Mouse (Mus musculus): ENCODE data around the gene Itpk1. TPM values are rescaled to one million over a fixed set of nuclear protein-coding genes. Genes with fewer than 3 reads are reported as not detected.
A peak's percentile ranks its signal among the peaks of the same experiment; 100 is the strongest.

The Itpk1 gene
- polyA plus RNA-seq, 1 experiment = 4.5 TPM

GRCm38 (mm10) chr12:102570111-102570510 is 134.6 kb downstream of the Itpk1 start:
- TF ChIP-seq USF1 (IDR thresholded peaks at IDR 0.05; ENCODE audit: low read depth) = no peak
- no peak for TF ChIP-seq CEBPB (IDR thresholded peaks at IDR 0.05; ENCODE audit: low read depth)
- TF ChIP-seq MYOD1 (IDR thresholded peaks at IDR 0.05; ENCODE audit: control insufficient read depth, insufficient read length, low read depth) = no peak
- no peak for TF ChIP-seq CTCF (IDR thresholded peaks at IDR 0.05; ENCODE audit: control insufficient read depth, insufficient read depth, insufficient read length)
- no peak for TF ChIP-seq MYOG (IDR thresholded peaks at IDR 0.05; ENCODE audit: control insufficient read depth, extremely low read depth, insufficient read length)
- no peak for TF ChIP-seq MAX (IDR thresholded peaks at IDR 0.05)
- TF ChIP-seq FOSL1 (IDR thresholded peaks at IDR 0.05; ENCODE audit: insufficient read depth, low read length, poor library complexity, severe bottlenecking) = no peak
- H3K4me3 ChIP-seq (ENCODE audit: insufficient read depth, poor library complexity, severe bottlenecking) = no peak overlapping the region
- H3K79me3 ChIP-seq (ENCODE audit: low read depth) = no peaks in the 10 kb centered on the region
- H3ac ChIP-seq (ENCODE audit: control insufficient read depth, insufficient read length, low read depth) = no peak overlapping the region
- H3K79me2 ChIP-seq (ENCODE audit: control insufficient read depth, insufficient read depth) = no peaks in the 10 kb centered on the region
- H3K36me3 ChIP-seq (ENCODE audit: control insufficient read depth, insufficient read depth) = no peaks in the 10 kb centered on the region
- H3K27me3 ChIP-seq (ENCODE audit: control insufficient read depth, insufficient read depth, insufficient read length) = no peaks in the 10 kb centered on the region

DNA sequence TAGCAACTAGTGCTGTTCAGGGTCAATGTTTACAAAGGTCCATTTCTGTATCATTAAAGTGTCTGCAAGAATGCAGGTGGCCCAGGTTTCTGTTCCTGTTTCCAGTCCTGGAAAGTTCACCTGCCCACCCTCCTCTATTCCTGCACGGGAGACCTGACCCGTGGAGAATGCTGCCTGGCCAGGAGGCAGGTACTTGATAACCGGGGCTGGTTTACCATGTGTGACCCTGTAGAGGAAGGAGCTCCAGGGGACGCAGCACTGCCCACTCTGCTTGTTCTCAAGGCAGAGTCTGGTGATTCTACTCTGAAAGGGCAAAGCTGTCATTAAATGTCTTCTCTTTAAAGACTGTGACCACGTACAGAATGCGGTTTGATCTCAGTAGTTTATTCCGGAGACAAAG is 136.5 kb downstream of the Itpk1 start:
- Histone ChIP-seq H3K4me3 (ENCODE audit: insufficient read depth, poor library complexity, severe bottlenecking) (no peak overlapping the region), H3ac (ENCODE audit: control insufficient read depth, insufficient read length, low read depth) (no peak overlapping the region), H3K27me3 (ENCODE audit: control insufficient read depth, insufficient read depth, insufficient read length) (peaks cover 4% of the 10 kb centered on the region), H3K36me3 (ENCODE audit: control insufficient read depth, insufficient read depth) (no peaks in the 10 kb centered on the region), H3K79me3 (ENCODE audit: low read depth) (no peaks in the 10 kb centered on the region), H3K79me2 (ENCODE audit: control insufficient read depth, insufficient read depth) (no peaks in the 10 kb centered on the region)
- TF ChIP-seq MYOG (IDR thresholded peaks at IDR 0.05; ENCODE audit: control insufficient read depth, extremely low read depth, insufficient read length) (no peak), CEBPB (IDR thresholded peaks at IDR 0.05; ENCODE audit: low read depth) (no peak), MYOD1 (IDR thresholded peaks at IDR 0.05; ENCODE audit: control insufficient read depth, insufficient read length, low read depth) (no peak), FOSL1 (IDR thresholded peaks at IDR 0.05; ENCODE audit: insufficient read depth, low read length, poor library complexity, severe bottlenecking) (no peak), USF1 (IDR thresholded peaks at IDR 0.05; ENCODE audit: low read depth) (no peak), MAX (IDR thresholded peaks at IDR 0.05) (no peak), CTCF (IDR thresholded peaks at IDR 0.05; ENCODE audit: control insufficient read depth, insufficient read depth, insufficient read length) (no peak)

DNA sequence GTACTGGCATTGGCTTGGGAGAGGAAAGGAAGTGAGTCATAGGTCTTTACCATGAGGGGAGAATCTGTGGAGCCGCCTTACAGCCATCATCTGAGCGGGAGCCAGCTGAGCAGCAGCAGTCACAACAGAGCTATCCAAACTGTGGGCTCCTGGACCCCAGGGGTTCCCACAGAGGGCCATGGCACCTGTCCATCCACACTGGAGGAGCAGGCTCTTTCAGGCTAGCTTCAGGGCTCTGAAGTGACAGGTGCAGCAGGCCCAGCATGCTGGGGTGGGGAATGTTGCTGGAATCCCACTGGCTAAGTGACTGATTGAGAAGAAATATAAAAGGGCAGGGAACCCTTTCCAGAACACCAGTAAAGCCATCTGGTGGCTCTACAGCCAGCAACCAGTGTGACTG is 137.8 kb downstream of the Itpk1 start:
- H3K79me3 ChIP-seq (ENCODE audit: low read depth) = no peaks in the 10 kb centered on the region
- H3K27me3 ChIP-seq (ENCODE audit: control insufficient read depth, insufficient read depth, insufficient read length) = peaks cover 15% of the 10 kb centered on the region
- H3K79me2 ChIP-seq (ENCODE audit: control insufficient read depth, insufficient read depth) = no peaks in the 10 kb centered on the region
- H3K36me3 ChIP-seq (ENCODE audit: control insufficient read depth, insufficient read depth) = no peaks in the 10 kb centered on the region
- no peak overlapping the region for H3K4me3 ChIP-seq (ENCODE audit: insufficient read depth, poor library complexity, severe bottlenecking)
- TF ChIP-seq MYOD1 (IDR thresholded peaks at IDR 0.05; ENCODE audit: control insufficient read depth, insufficient read length, low read depth) (peak; percentile 22), MYOG (IDR thresholded peaks at IDR 0.05; ENCODE audit: control insufficient read depth, extremely low read depth, insufficient read length) (no peak), MAX (IDR thresholded peaks at IDR 0.05) (no peak)
- no peak overlapping the region for H3ac ChIP-seq (ENCODE audit: control insufficient read depth, insufficient read length, low read depth)

DNA sequence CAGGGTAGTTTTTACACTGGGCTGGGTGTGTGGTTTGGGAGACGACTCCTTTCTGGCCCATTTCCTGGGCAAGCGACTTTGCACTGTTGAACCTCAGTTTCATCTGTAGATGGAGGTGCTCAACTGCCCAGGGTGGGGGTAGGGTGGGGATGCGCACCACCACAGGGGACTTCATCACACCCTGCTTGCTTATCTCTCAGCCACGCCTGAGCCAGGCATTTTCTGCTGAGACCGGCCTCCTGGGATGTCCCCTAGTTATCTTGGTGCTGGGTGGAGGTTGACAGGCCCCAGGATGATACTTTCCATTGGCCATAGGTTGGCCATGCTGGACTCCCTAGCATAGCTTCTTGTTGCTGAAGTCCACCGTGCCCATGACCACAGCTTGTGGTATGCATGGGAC is 139.6 kb downstream of the Itpk1 start:
- H3K79me3 ChIP-seq (ENCODE audit: low read depth) = no peaks in the 10 kb centered on the region
- no peak overlapping the region for H3K4me3 ChIP-seq (ENCODE audit: insufficient read depth, poor library complexity, severe bottlenecking)
- no peaks in the 10 kb centered on the region for H3K79me2 ChIP-seq (ENCODE audit: control insufficient read depth, insufficient read depth)
- TF ChIP-seq CTCF (IDR thresholded peaks at IDR 0.05; ENCODE audit: control insufficient read depth, insufficient read depth, insufficient read length) (no peak), CEBPB (IDR thresholded peaks at IDR 0.05; ENCODE audit: low read depth) (no peak), MYOG (IDR thresholded peaks at IDR 0.05; ENCODE audit: control insufficient read depth, extremely low read depth, insufficient read length) (no peak), MYOD1 (IDR thresholded peaks at IDR 0.05; ENCODE audit: control insufficient read depth, insufficient read length, low read depth) (no peak), MAX (IDR thresholded peaks at IDR 0.05) (no peak), FOSL1 (IDR thresholded peaks at IDR 0.05; ENCODE audit: insufficient read depth, low read length, poor library complexity, severe bottlenecking) (no peak), USF1 (IDR thresholded peaks at IDR 0.05; ENCODE audit: low read depth) (no peak)
- no peak overlapping the region for H3ac ChIP-seq (ENCODE audit: control insufficient read depth, insufficient read length, low read depth)
- peaks cover 27% of the 10 kb centered on the region for H3K27me3 ChIP-seq (ENCODE audit: control insufficient read depth, insufficient read depth, insufficient read length)
- H3K36me3 ChIP-seq (ENCODE audit: control insufficient read depth, insufficient read depth) = no peaks in the 10 kb centered on the region

DNA sequence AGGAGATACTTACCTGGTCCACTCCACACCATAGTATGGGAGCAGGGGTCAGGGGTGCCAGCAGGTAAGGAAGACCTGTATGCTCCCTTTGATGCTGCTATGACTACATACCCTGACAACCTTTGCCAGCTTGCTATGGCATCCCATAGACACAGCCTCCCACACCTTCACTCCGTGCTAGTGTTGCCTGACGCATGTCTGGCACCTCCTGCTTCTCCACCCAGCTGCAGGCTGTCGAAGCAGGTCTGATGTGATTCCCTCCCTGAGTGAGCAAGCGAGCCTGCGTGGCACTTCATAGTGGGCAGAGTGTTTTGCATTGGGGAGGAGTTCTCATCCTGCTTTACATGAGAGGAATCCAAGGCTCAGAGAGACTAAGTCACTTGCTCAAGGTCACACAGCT is 147.4 kb downstream of the Itpk1 start:
- H3K27me3 ChIP-seq (ENCODE audit: control insufficient read depth, insufficient read depth, insufficient read length) = peaks cover 60% of the 10 kb centered on the region
- H3K36me3 ChIP-seq (ENCODE audit: control insufficient read depth, insufficient read depth) = no peaks in the 10 kb centered on the region
- TF ChIP-seq MAX (IDR thresholded peaks at IDR 0.05) (no peak), FOSL1 (IDR thresholded peaks at IDR 0.05; ENCODE audit: insufficient read depth, low read length, poor library complexity, severe bottlenecking) (no peak), CTCF (IDR thresholded peaks at IDR 0.05; ENCODE audit: control insufficient read depth, insufficient read depth, insufficient read length) (no peak), USF1 (IDR thresholded peaks at IDR 0.05; ENCODE audit: low read depth) (no peak), MYOG (IDR thresholded peaks at IDR 0.05; ENCODE audit: control insufficient read depth, extremely low read depth, insufficient read length) (no peak), CEBPB (IDR thresholded peaks at IDR 0.05; ENCODE audit: low read depth) (no peak), MYOD1 (IDR thresholded peaks at IDR 0.05; ENCODE audit: control insufficient read depth, insufficient read length, low read depth) (no peak)
- no peak overlapping the region for H3K4me3 ChIP-seq (ENCODE audit: insufficient read depth, poor library complexity, severe bottlenecking)
- H3ac ChIP-seq (ENCODE audit: control insufficient read depth, insufficient read length, low read depth) = no peak overlapping the region
- H3K79me2 ChIP-seq (ENCODE audit: control insufficient read depth, insufficient read depth) = no peaks in the 10 kb centered on the region
- no peaks in the 10 kb centered on the region for H3K79me3 ChIP-seq (ENCODE audit: low read depth)

DNA sequence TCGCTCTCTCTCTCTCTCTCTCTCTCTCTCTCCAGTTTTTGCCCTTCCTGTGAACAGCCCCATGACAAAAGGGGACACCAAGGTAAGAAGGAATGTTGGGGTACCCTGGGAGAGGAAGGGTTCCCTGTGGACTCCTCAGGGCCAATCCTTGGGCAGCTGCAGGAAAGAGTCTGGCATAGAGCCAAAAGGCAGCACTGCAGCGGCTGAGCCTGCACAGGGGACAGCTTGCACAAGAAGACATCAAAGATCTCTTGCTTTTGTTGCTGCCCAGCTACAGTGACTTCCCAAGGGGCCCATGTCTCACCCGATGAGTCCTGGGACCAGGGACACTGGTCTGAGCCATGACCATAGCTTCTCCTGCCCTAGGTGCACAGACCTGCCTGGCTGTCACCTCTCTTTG is 148.9 kb downstream of the Itpk1 start:
- H3K36me3 ChIP-seq (ENCODE audit: control insufficient read depth, insufficient read depth) = no peaks in the 10 kb centered on the region
- H3ac ChIP-seq (ENCODE audit: control insufficient read depth, insufficient read length, low read depth) = no peak overlapping the region
- H3K4me3 ChIP-seq (ENCODE audit: insufficient read depth, poor library complexity, severe bottlenecking) = no peak overlapping the region
- H3K79me2 ChIP-seq (ENCODE audit: control insufficient read depth, insufficient read depth) = no peaks in the 10 kb centered on the region
- TF ChIP-seq USF1 (IDR thresholded peaks at IDR 0.05; ENCODE audit: low read depth) = no peak
- no peak for TF ChIP-seq MYOD1 (IDR thresholded peaks at IDR 0.05; ENCODE audit: control insufficient read depth, insufficient read length, low read depth)
- no peak for TF ChIP-seq CEBPB (IDR thresholded peaks at IDR 0.05; ENCODE audit: low read depth)
- TF ChIP-seq CTCF (IDR thresholded peaks at IDR 0.05; ENCODE audit: control insufficient read depth, insufficient read depth, insufficient read length) = no peak
- TF ChIP-seq FOSL1 (IDR thresholded peaks at IDR 0.05; ENCODE audit: insufficient read depth, low read length, poor library complexity, severe bottlenecking) = no peak
- no peak for TF ChIP-seq MYOG (IDR thresholded peaks at IDR 0.05; ENCODE audit: control insufficient read depth, extremely low read depth, insufficient read length)
- TF ChIP-seq MAX (IDR thresholded peaks at IDR 0.05) = no peak
- peaks cover 51% of the 10 kb centered on the region for H3K27me3 ChIP-seq (ENCODE audit: control insufficient read depth, insufficient read depth, insufficient read length)
- no peaks in the 10 kb centered on the region for H3K79me3 ChIP-seq (ENCODE audit: low read depth)

Data from C2C12 (cell line).